Mouse (Mus musculus): Measurements from ENCODE around the gene Krt23.

The Krt23 gene

GRCm38 (mm10) chr11:99454044-99454443, 38.9 kb downstream of the Krt23 start:
- no peak for DNase-seq (ENCODE audit: low spot score in 2 of 2)

- no peak for DNase-seq (ENCODE audit: low spot score in 2 of 2)
These were observed 44.2 kb downstream of the Krt23 start for GRCm38 (mm10) chr11:99448769-99449168.

- no peak for DNase-seq (ENCODE audit: low spot score in 2 of 2)
These were observed 51.7 kb downstream of the Krt23 start for GRCm38 (mm10) chr11:99441220-99441619.

- DNase-seq (ENCODE audit: low spot score in 2 of 2), result no peak
These were observed 53.5 kb downstream of the Krt23 start for GRCm38 (mm10) chr11:99439465-99439864.

GRCm38 (mm10) chr11:99437972-99438371, 55.0 kb downstream of the Krt23 start, which contains the start of gene Krt20:
Krt20 (minus strand) TSS chr11:99438150.
- no peak for DNase-seq (ENCODE audit: low spot score in 2 of 2)

- no peak for DNase-seq (ENCODE audit: low spot score in 2 of 2)
These were observed 56.3 kb downstream of the Krt23 start for GRCm38 (mm10) chr11:99436625-99437024.

GRCm38 (mm10) chr11:99430670-99431069, 62.3 kb downstream of the Krt23 start:
- DNase-seq (ENCODE audit: low spot score in 2 of 2), result no peak

All from frontal cortex, postnatal 14 days (tissue).